Mouse (Mus musculus): ENCODE measurements at regions not wholly inside any gene's neighbourhood (a gene's known extent, or its start where the extent isn't known, plus 50 kb on each side); places are given as distances from the start of the nearest gene placed in this dataset.

DNA sequence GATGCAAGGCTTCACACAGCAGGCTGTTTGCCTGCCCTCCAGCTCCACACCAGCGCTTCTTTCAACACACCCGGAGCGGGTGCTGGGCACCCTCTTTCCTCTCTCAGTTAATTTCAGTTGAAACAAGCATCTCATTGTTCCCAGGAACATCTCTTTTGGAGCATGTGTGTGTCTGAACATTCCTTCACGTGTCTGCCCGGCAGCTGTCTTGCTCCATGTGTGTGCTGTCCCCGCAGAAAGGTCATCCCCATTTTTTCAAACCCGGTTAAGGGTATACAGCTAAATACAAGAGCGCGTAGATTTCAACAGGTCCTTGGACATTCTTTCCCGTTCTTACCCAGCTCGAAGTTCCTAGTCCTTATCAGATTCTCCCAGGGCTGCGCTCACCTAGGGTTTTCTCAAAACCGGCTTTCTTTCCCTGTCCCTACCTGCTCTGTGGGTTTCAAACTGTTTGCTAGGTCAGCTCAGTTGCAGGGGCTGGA, 152.0 kb upstream of the Arid2 start:
- Histone ChIP-seq H3K27ac (ENCODE audit: insufficient read depth, low read depth, low read length) (no peak overlapping the region), H3K4me3 (ENCODE audit: insufficient read depth, low read depth, low read length) (no peak overlapping the region), H3K4me1 (ENCODE audit: control insufficient read depth, insufficient read depth, low read length) (no peaks in the 10 kb centered on the region), H3K27me3 (replicated peaks; ENCODE audit: control insufficient read depth, insufficient read depth, low read length) (no peaks in the 10 kb centered on the region), H3K36me3 (ENCODE audit: control insufficient read depth, insufficient read depth, low read length) (no peaks in the 10 kb centered on the region)
- TF ChIP-seq POLR2A (IDR thresholded peaks at IDR 0.05; ENCODE audit: low read depth, low read length) (no peak), CTCF (conservative IDR thresholded peaks at IDR 0.05; ENCODE audit: insufficient read depth, insufficient read length, low read depth, low read length) (no peak)
- no peak for DNase-seq
- 47% methylated on average over 13 of the region's 13 CpGs for WGBS

DNA sequence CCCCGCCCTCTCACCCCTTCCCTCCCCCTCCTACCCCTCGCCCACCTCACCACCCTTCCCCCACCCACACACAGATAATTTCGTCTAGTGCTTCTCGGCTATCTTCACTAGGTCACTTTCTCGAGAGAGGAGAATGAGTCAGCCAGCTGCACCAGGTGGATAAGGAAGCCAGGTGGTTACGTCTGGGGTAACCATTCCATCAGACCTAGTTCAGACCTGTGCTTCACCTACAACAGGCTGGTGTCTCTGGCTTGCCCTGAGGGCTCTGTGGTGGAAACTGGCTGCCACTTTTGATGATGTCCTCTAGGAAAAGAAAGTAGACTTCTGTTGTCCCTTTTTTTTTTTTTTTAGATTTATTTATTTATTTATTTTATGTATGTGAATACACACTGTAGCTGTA, 151.5 kb upstream of the Arid2 start:
- Histone ChIP-seq H3K4me3 (ENCODE audit: insufficient read depth, low read depth, low read length) (no peak overlapping the region), H3K4me1 (ENCODE audit: control insufficient read depth, insufficient read depth, low read length) (no peaks in the 10 kb centered on the region), H3K27me3 (replicated peaks; ENCODE audit: control insufficient read depth, insufficient read depth, low read length) (no peaks in the 10 kb centered on the region), H3K27ac (ENCODE audit: insufficient read depth, low read depth, low read length) (no peak overlapping the region), H3K36me3 (ENCODE audit: control insufficient read depth, insufficient read depth, low read length) (no peaks in the 10 kb centered on the region)
- DNase-seq: no peak
- TF ChIP-seq POLR2A (IDR thresholded peaks at IDR 0.05; ENCODE audit: low read depth, low read length) (no peak), CTCF (conservative IDR thresholded peaks at IDR 0.05; ENCODE audit: insufficient read depth, insufficient read length, low read depth, low read length) (no peak)
- 43% methylated on average over 6 of the region's 6 CpGs for WGBS

DNA sequence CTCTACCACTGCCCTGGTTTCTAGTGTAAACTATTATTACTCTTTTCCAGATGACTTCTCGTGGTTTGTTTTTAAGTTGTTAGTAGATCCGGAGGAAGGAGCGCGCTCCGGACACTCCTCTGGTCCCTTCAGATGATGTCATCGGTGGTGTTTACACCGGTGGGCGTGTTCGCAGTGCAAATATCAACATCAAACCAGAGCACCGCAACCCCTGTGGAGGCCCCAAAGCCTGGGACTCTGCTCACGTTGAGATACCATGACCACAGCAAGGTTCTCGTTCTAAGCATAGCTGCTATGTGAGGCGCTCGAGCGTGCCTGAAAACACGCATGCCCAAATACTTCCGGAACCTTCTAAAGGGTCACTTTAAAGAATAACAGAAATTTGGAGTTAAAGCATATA, 149.8 kb upstream of the Arid2 start:
- no peak for TF ChIP-seq POLR2A (IDR thresholded peaks at IDR 0.05; ENCODE audit: low read depth, low read length)
- TF ChIP-seq CTCF (conservative IDR thresholded peaks at IDR 0.05; ENCODE audit: insufficient read depth, insufficient read length, low read depth, low read length): no peak
- Histone ChIP-seq H3K36me3 (ENCODE audit: control insufficient read depth, insufficient read depth, low read length) (no peaks in the 10 kb centered on the region), H3K27ac (ENCODE audit: insufficient read depth, low read depth, low read length) (no peak overlapping the region), H3K4me3 (ENCODE audit: insufficient read depth, low read depth, low read length) (no peak overlapping the region), H3K27me3 (replicated peaks; ENCODE audit: control insufficient read depth, insufficient read depth, low read length) (no peaks in the 10 kb centered on the region), H3K4me1 (ENCODE audit: control insufficient read depth, insufficient read depth, low read length) (no peaks in the 10 kb centered on the region)
- DNase-seq: no peak
- WGBS: 76% methylated on average over 17 of the region's 17 CpGs

DNA sequence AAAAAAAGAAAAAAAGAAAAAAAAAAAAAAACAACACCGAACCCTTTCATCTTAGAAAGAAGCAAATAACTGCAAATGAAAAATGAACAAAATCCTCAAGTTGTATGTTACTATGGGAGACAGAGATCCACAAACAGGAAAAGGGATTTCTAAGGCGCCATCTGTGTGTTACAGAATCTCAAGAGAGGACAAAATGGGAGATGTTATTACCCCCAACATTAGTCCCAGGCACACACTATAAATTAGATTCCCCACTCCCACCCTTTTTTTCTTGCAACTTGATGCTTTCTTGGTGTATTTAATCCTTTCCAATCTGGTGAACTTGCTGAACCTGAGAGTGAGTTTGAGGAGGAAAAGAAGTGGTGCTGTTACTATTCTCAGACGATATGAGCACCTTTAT, 149.4 kb upstream of the Arid2 start:
- Histone ChIP-seq H3K27ac (ENCODE audit: insufficient read depth, low read depth, low read length) (no peak overlapping the region), H3K4me3 (ENCODE audit: insufficient read depth, low read depth, low read length) (no peak overlapping the region), H3K4me1 (ENCODE audit: control insufficient read depth, insufficient read depth, low read length) (no peaks in the 10 kb centered on the region), H3K36me3 (ENCODE audit: control insufficient read depth, insufficient read depth, low read length) (no peaks in the 10 kb centered on the region), H3K27me3 (replicated peaks; ENCODE audit: control insufficient read depth, insufficient read depth, low read length) (no peaks in the 10 kb centered on the region)
- no peak for TF ChIP-seq CTCF (conservative IDR thresholded peaks at IDR 0.05; ENCODE audit: insufficient read depth, insufficient read length, low read depth, low read length)
- TF ChIP-seq POLR2A (IDR thresholded peaks at IDR 0.05; ENCODE audit: low read depth, low read length): no peak
- no peak for DNase-seq
- 73% methylated on average over 3 of the region's 3 CpGs for WGBS

DNA sequence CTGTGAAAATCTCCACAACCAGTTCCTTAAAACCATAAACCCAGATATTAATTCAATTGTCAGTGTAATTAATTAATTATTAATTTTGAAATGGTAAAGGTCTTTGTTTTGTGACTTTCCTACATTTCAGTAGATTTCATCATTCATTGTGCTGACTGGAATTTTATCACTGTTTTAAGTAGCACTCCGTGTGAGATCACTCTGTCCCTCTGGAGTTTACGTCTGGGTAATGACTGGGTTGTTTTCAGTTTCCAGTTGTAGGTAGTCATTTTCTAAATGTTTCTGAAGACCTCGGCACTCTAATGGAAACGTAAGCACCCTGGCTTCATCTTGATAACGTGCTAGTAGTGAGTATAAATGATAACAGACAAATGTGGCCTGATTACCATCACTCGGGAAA, 133.8 kb upstream of the Arid2 start:
- no peaks in the 10 kb centered on the region for H3K27me3 ChIP-seq (replicated peaks; ENCODE audit: control insufficient read depth, insufficient read depth, low read length)
- no peak for DNase-seq
- H3K27ac ChIP-seq (ENCODE audit: insufficient read depth, low read depth, low read length): no peak overlapping the region
- TF ChIP-seq POLR2A (IDR thresholded peaks at IDR 0.05; ENCODE audit: low read depth, low read length) (no peak), CTCF (conservative IDR thresholded peaks at IDR 0.05; ENCODE audit: insufficient read depth, insufficient read length, low read depth, low read length) (no peak)
- H3K4me3 ChIP-seq (ENCODE audit: insufficient read depth, low read depth, low read length): no peak overlapping the region
- H3K4me1 ChIP-seq (ENCODE audit: control insufficient read depth, insufficient read depth, low read length): no peaks in the 10 kb centered on the region
- no peaks in the 10 kb centered on the region for H3K36me3 ChIP-seq (ENCODE audit: control insufficient read depth, insufficient read depth, low read length)
- 74% methylated on average over 6 of the region's 6 CpGs for WGBS

DNA sequence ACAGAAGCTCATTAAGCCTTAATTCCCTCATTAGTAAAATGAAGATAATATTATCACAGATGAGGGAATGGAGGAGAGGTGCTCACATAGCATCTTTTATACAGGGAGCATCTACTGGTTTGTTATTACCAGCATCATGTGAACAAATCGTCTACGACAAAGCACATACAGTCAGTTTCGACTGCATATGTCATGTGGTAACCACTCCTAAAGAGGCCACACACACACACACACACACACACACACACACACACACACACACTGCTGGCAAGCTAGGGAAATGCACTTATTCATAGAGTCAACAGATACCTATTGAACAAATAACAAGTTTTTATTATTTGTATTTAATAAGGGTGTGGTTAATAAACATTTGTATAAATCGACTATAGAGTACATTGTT, 129.0 kb upstream of the Arid2 start:
- WGBS: 85% methylated on average over 4 of the region's 4 CpGs
- no peaks in the 10 kb centered on the region for H3K36me3 ChIP-seq (ENCODE audit: control insufficient read depth, insufficient read depth, low read length)
- no peak overlapping the region for H3K4me3 ChIP-seq (ENCODE audit: insufficient read depth, low read depth, low read length)
- DNase-seq: no peak
- H3K27me3 ChIP-seq (replicated peaks; ENCODE audit: control insufficient read depth, insufficient read depth, low read length): no peaks in the 10 kb centered on the region
- TF ChIP-seq CTCF (conservative IDR thresholded peaks at IDR 0.05; ENCODE audit: insufficient read depth, insufficient read length, low read depth, low read length) (no peak), POLR2A (IDR thresholded peaks at IDR 0.05; ENCODE audit: low read depth, low read length) (no peak)
- no peaks in the 10 kb centered on the region for H3K4me1 ChIP-seq (ENCODE audit: control insufficient read depth, insufficient read depth, low read length)
- no peak overlapping the region for H3K27ac ChIP-seq (ENCODE audit: insufficient read depth, low read depth, low read length)

DNA sequence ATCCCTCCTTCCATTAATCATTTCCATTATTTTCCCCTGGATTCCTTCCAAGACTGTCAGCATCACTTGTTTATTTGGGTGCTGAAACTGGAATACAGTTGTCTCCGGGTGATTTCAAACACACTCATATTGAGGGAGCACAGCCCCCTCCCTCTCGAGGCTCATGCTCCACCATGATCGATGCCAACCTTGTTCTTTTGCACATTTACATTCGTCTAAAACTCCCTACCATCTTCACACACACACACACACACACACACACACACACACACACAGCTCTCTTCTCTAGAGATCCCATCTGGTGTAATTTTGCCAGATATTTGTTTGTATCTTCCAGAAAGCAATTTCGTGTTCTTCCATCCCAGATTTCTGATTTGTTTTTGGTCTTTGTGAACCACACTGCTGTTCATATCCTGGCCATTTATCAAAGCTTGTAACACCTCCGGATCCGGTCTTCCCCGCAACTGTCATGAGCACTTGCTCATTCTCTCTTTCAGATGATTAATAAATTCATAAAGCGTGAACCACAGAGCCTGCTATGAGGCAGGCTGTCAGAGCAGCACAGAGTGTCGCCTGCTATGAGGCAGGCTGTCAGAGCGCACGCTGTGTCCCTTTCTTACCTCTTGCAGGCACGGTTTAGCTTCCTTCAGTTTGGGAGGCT, 122.4 kb upstream of the Arid2 start:
- DNase-seq: no peak
- Histone ChIP-seq H3K4me1 (ENCODE audit: control insufficient read depth, insufficient read depth, low read length) (no peaks in the 10 kb centered on the region), H3K4me3 (ENCODE audit: insufficient read depth, low read depth, low read length) (no peak overlapping the region), H3K36me3 (ENCODE audit: control insufficient read depth, insufficient read depth, low read length) (no peaks in the 10 kb centered on the region), H3K27ac (ENCODE audit: insufficient read depth, low read depth, low read length) (no peak overlapping the region), H3K27me3 (replicated peaks; ENCODE audit: control insufficient read depth, insufficient read depth, low read length) (no peaks in the 10 kb centered on the region)
- no peak for TF ChIP-seq POLR2A (IDR thresholded peaks at IDR 0.05; ENCODE audit: low read depth, low read length)
- no peak for TF ChIP-seq CTCF (conservative IDR thresholded peaks at IDR 0.05; ENCODE audit: insufficient read depth, insufficient read length, low read depth, low read length)
- WGBS: 68% methylated on average over 13 of the region's 13 CpGs

Data from kidney, adult 2 months (tissue).